Mouse (Mus musculus): Measurements from ENCODE around the gene Arl4c.
"Not testable (repeated sequence)": the region's sequence is repeated elsewhere in the genome, so short reads cannot be mapped to it uniquely, and the experiment has no call there.

Gene Arl4c

GRCm38 (mm10) chr1:88656096-88656480 lies 45.9 kb downstream of the Arl4c start:
- DNase-seq (ENCODE audit: inconsistent age in 2 of 2, low spot score in 1 of 2): no peak

- DNase-seq (ENCODE audit: inconsistent age in 2 of 2, low spot score in 1 of 2): no peak
These were observed 46.4 kb downstream of the Arl4c start for GRCm38 (mm10) chr1:88655473-88656095.

GRCm38 (mm10) chr1:88654521-88655472 lies 47.2 kb downstream of the Arl4c start:
- DNase-seq (ENCODE audit: inconsistent age in 2 of 2, low spot score in 1 of 2): peak in 1 of 2 experiments; percentile 29

GRCm38 (mm10) chr1:88653614-88654520 lies 48.2 kb downstream of the Arl4c start:
- no peak for DNase-seq (ENCODE audit: inconsistent age in 2 of 2, low spot score in 1 of 2)

- DNase-seq (ENCODE audit: inconsistent age in 2 of 2, low spot score in 1 of 2): no peak
These were observed 49.3 kb downstream of the Arl4c start for GRCm38 (mm10) chr1:88652682-88653081.

GRCm38 (mm10) chr1:88651668-88652067 lies 50.4 kb downstream of the Arl4c start:
- DNase-seq (ENCODE audit: inconsistent age in 2 of 2, low spot score in 1 of 2): no peak

- no peak for DNase-seq (ENCODE audit: inconsistent age in 2 of 2, low spot score in 1 of 2)
These were observed 53.3 kb downstream of the Arl4c start for GRCm38 (mm10) chr1:88648742-88649141.

GRCm38 (mm10) chr1:88645599-88646119 lies 56.4 kb downstream of the Arl4c start:
- no peak for DNase-seq (ENCODE audit: inconsistent age in 2 of 2, low spot score in 1 of 2)

GRCm38 (mm10) chr1:88644417-88644816 lies 57.6 kb downstream of the Arl4c start:
- no peak for DNase-seq (ENCODE audit: inconsistent age in 2 of 2, low spot score in 1 of 2)

- DNase-seq (ENCODE audit: inconsistent age in 2 of 2, low spot score in 1 of 2): no peak
These were observed 58.7 kb downstream of the Arl4c start for GRCm38 (mm10) chr1:88643181-88643823.

GRCm38 (mm10) chr1:88642735-88643134 lies 59.3 kb downstream of the Arl4c start:
- no peak for DNase-seq (ENCODE audit: inconsistent age in 2 of 2, low spot score in 1 of 2)

GRCm38 (mm10) chr1:88641678-88642215 lies 60.3 kb downstream of the Arl4c start:
- no peak for DNase-seq (ENCODE audit: inconsistent age in 2 of 2, low spot score in 1 of 2)

- DNase-seq (ENCODE audit: inconsistent age in 2 of 2, low spot score in 1 of 2): no peak
These were observed 60.8 kb downstream of the Arl4c start for GRCm38 (mm10) chr1:88641194-88641593.

- peak; percentile 64 to 69 for DNase-seq (ENCODE audit: inconsistent age in 2 of 2, low spot score in 1 of 2)
These were observed 62.4 kb downstream of the Arl4c start for GRCm38 (mm10) chr1:88639432-88640281.

- no peak for DNase-seq (ENCODE audit: inconsistent age in 2 of 2, low spot score in 1 of 2)
These were observed 63.4 kb downstream of the Arl4c start for GRCm38 (mm10) chr1:88638622-88639021.

- DNase-seq (ENCODE audit: inconsistent age in 2 of 2, low spot score in 1 of 2): not testable (repeated sequence)
These were observed 65.4 kb downstream of the Arl4c start for GRCm38 (mm10) chr1:88636579-88637161.

- no peak for DNase-seq (ENCODE audit: inconsistent age in 2 of 2, low spot score in 1 of 2)
These were observed 66.4 kb downstream of the Arl4c start for GRCm38 (mm10) chr1:88635659-88636058.

- no peak for DNase-seq (ENCODE audit: inconsistent age in 2 of 2, low spot score in 1 of 2)
These were observed 69.2 kb downstream of the Arl4c start for GRCm38 (mm10) chr1:88632851-88633250.

GRCm38 (mm10) chr1:88629966-88630488 lies 72.0 kb downstream of the Arl4c start:
- DNase-seq (ENCODE audit: inconsistent age in 2 of 2, low spot score in 1 of 2): no peak
